Mouse (Mus musculus) retina, adult 2 months (tissue): ENCODE results near the gene Olfr688.

Experiments
- DNase-seq: peaks from one replicate; pipeline ENCODE4 v3.0.0-alpha.2; 2012; ENCODE audit warnings: low read depth, low spot score

The Olfr688 gene

GRCm38 (mm10) chr7:105287795-105288194, at the start of gene Olfr688:
Gene Olfr688 (plus strand): TSS chr7:105288095.
- DNase-seq = no peak

GRCm38 (mm10) chr7:105247671-105248070, 40.2 kb upstream of the Olfr688 start:
- DNase-seq = no peak

- DNase-seq = no peak
Measured at GRCm38 (mm10) chr7:105248197-105248596, 39.7 kb upstream of the Olfr688 start.

GRCm38 (mm10) chr7:105256656-105257055, 31.2 kb upstream of the Olfr688 start:
- no peak for DNase-seq

GRCm38 (mm10) chr7:105272426-105272825, 15.5 kb upstream of the Olfr688 start:
- no peak for DNase-seq

GRCm38 (mm10) chr7:105290051-105290450, 2.2 kb downstream of the Olfr688 start:
- no peak for DNase-seq

GRCm38 (mm10) chr7:105310865-105311264, 23.0 kb downstream of the Olfr688 start, which contains the start of gene Olfr689:
Gene Olfr689 (plus strand): TSS chr7:105311165.
- DNase-seq = no peak

GRCm38 (mm10) chr7:105325302-105325701, 37.4 kb downstream of the Olfr688 start:
- no peak for DNase-seq

- DNase-seq = no peak
Measured at GRCm38 (mm10) chr7:105334004-105334403, 46.1 kb downstream of the Olfr688 start, which contains the start of gene Olfr690. Gene Olfr690 (minus strand): TSS chr7:105334104.
